Mouse (Mus musculus) embryo, embryonic 11.5 days (tissue): ENCODE data around the gene Tssk1.

Experiments
- DNase-seq: peaks from one replicate; pipeline ENCODE4 v3.0.0-alpha.2; 2012; ENCODE audit warnings: low read depth, low spot score

Gene Tssk1

DNA sequence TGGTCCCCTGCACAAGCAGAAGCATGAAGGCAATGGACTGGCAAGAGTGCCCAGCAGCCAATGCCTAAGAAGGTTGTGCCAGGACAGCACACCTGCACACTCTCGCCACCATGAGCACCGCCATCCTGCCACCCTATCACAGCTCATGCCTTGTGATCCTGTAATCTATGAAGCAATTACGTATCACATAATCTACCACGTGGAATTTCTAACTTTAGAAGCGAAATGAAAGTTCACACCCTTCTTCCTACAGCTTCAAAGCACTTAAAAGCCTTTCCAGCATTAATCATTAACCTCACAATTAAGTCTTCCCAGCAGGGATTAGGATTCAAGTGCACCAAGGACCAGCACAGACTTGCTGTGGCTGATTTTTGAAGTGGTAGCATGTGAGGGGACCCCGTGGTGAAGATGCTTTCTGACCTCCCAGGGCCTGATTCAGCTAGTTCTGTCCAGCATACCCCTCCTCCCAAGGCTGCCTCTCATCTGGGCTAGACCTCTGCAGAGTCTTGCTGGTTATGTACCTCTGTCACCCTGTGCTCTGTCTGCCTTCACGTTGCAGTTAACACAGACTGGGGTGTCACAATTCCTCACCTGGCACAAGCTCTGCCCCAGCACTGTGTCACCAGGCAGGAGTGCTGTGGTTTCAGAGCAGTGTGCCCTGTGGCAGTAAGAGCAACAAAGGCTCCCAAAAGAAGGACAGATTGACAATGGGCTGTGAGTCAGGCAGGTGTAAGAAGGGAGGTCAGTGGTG, 51.2 kb downstream of the Tssk1 start:
- DNase-seq: no peak
